Mouse (Mus musculus): Measurements from ENCODE around the gene Mcee.

Gene Mcee

GRCm38 (mm10) chr7:64424861-64425260 is 32.5 kb downstream of the Mcee start:
- DNase-seq (ENCODE audit: low spot score in 2 of 2) = no peak

GRCm38 (mm10) chr7:64439595-64440518 is 47.5 kb downstream of the Mcee start:
- no peak for DNase-seq (ENCODE audit: low spot score in 2 of 2)

- DNase-seq (ENCODE audit: low spot score in 2 of 2) = no peak
Observed at GRCm38 (mm10) chr7:64440519-64440918, 48.1 kb downstream of the Mcee start.

- no peak for DNase-seq (ENCODE audit: low spot score in 2 of 2)
Observed at GRCm38 (mm10) chr7:64450631-64451030, 58.2 kb downstream of the Mcee start.

- DNase-seq (ENCODE audit: low spot score in 2 of 2) = peak; percentile 48 to 62
Observed at GRCm38 (mm10) chr7:64451441-64451840, 59.0 kb downstream of the Mcee start.

GRCm38 (mm10) chr7:64451861-64452382 is 59.5 kb downstream of the Mcee start:
- DNase-seq (ENCODE audit: low spot score in 2 of 2) = no peak

GRCm38 (mm10) chr7:64452471-64453222 is 60.2 kb downstream of the Mcee start:
- DNase-seq (ENCODE audit: low spot score in 2 of 2) = no peak

- no peak for DNase-seq (ENCODE audit: low spot score in 2 of 2)
Observed at GRCm38 (mm10) chr7:64456176-64456575, 63.8 kb downstream of the Mcee start.

- DNase-seq (ENCODE audit: low spot score in 2 of 2) = no peak
Observed at GRCm38 (mm10) chr7:64456676-64457075, 64.3 kb downstream of the Mcee start.

GRCm38 (mm10) chr7:64457811-64458210 is 65.4 kb downstream of the Mcee start:
- DNase-seq (ENCODE audit: low spot score in 2 of 2) = no peak

Data from frontal cortex, postnatal 10 days (tissue).